Mouse (Mus musculus): Measurements from ENCODE around the gene 1700042G07Rik. TPM values are rescaled to one million over a fixed set of nuclear protein-coding genes. Genes with fewer than 3 reads are reported as not detected.
A peak's percentile ranks its signal among the peaks of the same experiment; 100 is the strongest.

The 1700042G07Rik gene
- total RNA-seq, 1 experiment from 2014 or later, result not detected

DNA sequence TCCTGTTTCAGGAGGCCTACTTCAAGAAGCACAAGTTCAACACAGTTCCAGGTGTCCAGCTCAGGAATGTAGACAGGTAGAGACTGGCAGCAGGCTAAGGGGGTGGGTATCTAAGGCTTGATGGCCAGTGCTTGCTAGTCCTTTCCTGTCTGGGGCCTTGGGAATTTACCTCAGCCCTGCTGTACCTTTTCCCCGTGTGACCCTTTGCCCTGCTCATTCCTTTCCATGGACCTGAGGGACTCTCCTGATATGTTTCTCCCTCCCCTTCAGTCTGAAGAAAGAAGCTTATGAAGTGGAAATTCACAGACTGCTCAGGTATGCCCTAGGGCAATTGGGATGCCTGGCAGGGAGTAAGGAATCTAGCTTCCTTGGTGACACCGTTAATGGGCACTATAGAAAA is 15.3 kb upstream of the 1700042G07Rik start:
- ATAC-seq (ENCODE audit: extremely low read depth, insufficient number of reproducible peaks, low FRiP score, poor library complexity, severe bottlenecking), result no peak

DNA sequence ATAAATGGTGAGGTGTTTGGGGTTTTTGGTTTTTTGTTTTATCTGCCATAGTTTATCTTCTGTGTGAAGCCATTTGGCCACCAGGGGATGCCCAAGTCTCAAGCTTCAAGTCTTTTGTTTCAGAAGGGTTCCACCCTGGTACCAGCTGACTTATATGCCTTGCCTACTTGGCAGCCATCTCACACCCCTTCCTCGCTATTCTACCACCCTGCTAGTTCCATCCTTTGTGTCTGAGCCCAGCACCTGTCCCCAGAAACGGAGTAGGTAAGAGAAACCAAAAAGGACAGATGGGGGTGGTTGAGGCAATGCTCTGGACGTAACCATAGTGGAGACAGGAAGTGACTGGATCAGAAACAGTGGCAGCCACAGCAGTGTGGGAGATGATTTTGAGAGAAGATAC is 13.3 kb upstream of the 1700042G07Rik start:
- peak; percentile 31; the same call in 1 of the 2 replicates for ATAC-seq (ENCODE audit: extremely low read depth, insufficient number of reproducible peaks, low FRiP score, poor library complexity, severe bottlenecking)

GRCm38 (mm10) chr4:116160769-116161168 is 12.4 kb upstream of the 1700042G07Rik start:
- ATAC-seq (ENCODE audit: extremely low read depth, insufficient number of reproducible peaks, low FRiP score, poor library complexity, severe bottlenecking), result no peak

DNA sequence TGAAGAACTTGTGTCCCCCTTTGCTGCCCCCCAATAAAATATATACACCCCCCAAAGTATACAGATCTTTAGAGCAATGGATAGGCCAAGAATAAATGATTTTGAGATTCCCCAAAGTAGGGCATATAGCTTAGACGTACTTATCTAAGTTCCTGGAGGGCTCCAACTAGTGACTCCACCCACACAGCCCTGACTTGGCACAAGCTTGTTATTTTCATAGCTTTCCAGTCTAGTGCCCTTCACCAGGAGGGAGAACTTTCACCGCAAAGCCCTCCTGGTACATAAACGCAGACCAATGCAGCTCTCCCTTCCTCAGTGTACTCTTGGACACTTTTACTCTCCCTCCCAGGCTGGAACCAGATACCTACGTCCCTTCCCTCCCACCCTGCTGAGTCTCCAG is 11.0 kb upstream of the 1700042G07Rik start:
- ATAC-seq (ENCODE audit: extremely low read depth, insufficient number of reproducible peaks, low FRiP score, poor library complexity, severe bottlenecking), result no peak

DNA sequence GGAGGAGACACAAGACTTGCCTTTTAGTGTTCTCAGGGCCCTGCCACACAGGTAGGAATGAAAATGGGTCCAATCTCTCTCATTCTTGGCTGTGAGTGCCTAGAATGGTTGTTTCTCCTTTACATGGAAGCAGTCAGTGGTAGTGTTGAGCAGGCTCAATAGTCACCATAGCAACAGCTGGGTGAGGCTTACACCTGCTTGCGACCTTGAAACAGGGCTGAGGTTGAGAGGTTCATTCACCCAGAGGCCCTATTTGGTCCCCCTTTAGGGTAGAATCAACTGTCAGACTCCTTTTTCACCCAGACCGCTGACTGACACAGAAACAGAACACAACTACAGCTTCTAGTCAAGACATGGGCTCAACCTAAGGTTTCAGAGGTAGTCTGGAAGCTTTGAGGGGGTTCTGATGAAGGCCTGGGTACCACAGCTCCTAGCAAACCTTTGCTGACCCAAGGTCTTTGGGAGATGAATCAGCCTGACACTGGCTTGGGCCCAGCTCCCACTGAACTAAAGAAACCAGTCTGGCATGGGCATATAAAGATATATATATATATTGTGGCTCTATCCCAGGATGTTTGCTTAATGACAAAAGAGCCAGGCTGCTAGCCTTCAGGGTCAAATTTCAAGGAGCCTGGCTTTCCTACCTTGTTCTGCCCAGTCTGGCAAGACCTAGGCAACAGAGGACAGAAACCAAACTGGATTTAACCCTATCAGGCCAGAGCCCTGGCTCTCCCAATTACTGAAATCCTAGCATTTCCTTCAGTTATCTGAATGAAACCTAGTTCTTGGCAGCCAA is 8.2 kb upstream of the 1700042G07Rik start:
- ATAC-seq (ENCODE audit: extremely low read depth, insufficient number of reproducible peaks, low FRiP score, poor library complexity, severe bottlenecking), result no peak

- no peak for ATAC-seq (ENCODE audit: extremely low read depth, insufficient number of reproducible peaks, low FRiP score, poor library complexity, severe bottlenecking)
Observed at GRCm38 (mm10) chr4:116165708-116166407, 7.3 kb upstream of the 1700042G07Rik start.

DNA sequence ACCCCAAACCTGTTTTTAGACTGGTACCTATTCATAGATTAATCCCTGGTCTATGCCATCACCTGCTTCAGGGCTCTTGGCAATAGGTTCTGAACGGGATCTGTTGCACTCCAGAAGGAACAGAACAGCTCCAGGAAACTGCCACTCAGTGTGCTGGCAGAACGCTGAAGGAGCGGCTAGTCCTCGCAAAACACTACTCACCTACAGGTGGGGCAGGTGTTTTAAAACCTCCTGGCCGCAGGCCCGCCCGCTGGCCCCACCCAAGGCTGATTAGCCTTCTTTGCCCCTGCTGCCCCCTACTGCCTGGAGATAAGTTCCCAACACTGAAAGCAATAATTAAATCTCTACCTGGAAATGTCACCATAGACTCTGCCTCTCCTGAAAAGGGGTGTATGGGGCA is 5.8 kb upstream of the 1700042G07Rik start, which contains the start of gene Tspan1:
Tspan1 (minus strand) TSS at position 198 of the 400 bp plus-strand sequence.
- no peak for ATAC-seq (ENCODE audit: extremely low read depth, insufficient number of reproducible peaks, low FRiP score, poor library complexity, severe bottlenecking)

GRCm38 (mm10) chr4:116168617-116169352 is 4.4 kb upstream of the 1700042G07Rik start:
- ATAC-seq (ENCODE audit: extremely low read depth, insufficient number of reproducible peaks, low FRiP score, poor library complexity, severe bottlenecking), result 0 out of 2 replicates have a peak, but pooled peaks have one; percentile 44

- ATAC-seq (ENCODE audit: extremely low read depth, insufficient number of reproducible peaks, low FRiP score, poor library complexity, severe bottlenecking), result no peak
Observed at GRCm38 (mm10) chr4:116169353-116169672, 3.9 kb upstream of the 1700042G07Rik start.

DNA sequence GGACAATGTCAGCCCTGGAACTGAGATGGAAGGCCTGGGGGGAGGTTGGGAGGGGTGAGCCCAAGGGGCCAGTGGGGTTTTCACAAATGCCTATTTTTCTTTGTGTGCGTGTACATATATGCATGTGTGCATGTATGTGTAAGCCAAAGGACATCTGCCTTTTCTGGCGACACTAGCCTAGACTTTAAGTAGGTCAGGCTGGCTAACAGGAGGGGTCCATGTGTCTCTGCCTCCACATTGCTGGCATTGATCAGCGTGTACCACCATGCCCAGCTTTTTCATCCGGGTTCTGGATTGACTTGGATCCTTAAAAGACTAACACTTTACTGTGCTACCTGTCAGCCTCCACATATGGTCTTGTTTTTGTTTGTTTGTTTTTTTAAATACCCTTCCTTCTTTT is 580 bp downstream of the 1700042G07Rik start:
- no peak for ATAC-seq (ENCODE audit: extremely low read depth, insufficient number of reproducible peaks, low FRiP score, poor library complexity, severe bottlenecking)

- no peak for ATAC-seq (ENCODE audit: extremely low read depth, insufficient number of reproducible peaks, low FRiP score, poor library complexity, severe bottlenecking)
Observed at GRCm38 (mm10) chr4:116174466-116175116, 1.4 kb downstream of the 1700042G07Rik start.

DNA sequence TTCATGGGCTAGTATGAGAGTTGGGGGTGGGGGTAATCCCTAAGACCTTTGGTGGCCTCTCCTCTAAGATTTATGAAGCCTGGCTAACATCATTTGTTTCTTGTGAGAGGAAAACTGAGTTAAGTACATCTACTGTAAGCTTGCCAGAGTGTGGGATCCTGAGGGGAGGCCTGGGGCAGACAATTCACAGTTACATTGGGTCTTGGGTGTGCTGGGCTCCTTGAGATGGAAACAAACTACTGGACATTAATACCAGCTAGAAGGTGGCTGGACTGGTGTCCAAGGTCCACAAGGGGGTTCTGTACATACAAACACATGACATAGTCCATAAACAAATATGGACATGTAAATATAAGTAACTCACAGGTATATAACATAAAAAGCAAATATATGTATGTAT is 2.0 kb downstream of the 1700042G07Rik start:
- no peak for ATAC-seq (ENCODE audit: extremely low read depth, insufficient number of reproducible peaks, low FRiP score, poor library complexity, severe bottlenecking)

DNA sequence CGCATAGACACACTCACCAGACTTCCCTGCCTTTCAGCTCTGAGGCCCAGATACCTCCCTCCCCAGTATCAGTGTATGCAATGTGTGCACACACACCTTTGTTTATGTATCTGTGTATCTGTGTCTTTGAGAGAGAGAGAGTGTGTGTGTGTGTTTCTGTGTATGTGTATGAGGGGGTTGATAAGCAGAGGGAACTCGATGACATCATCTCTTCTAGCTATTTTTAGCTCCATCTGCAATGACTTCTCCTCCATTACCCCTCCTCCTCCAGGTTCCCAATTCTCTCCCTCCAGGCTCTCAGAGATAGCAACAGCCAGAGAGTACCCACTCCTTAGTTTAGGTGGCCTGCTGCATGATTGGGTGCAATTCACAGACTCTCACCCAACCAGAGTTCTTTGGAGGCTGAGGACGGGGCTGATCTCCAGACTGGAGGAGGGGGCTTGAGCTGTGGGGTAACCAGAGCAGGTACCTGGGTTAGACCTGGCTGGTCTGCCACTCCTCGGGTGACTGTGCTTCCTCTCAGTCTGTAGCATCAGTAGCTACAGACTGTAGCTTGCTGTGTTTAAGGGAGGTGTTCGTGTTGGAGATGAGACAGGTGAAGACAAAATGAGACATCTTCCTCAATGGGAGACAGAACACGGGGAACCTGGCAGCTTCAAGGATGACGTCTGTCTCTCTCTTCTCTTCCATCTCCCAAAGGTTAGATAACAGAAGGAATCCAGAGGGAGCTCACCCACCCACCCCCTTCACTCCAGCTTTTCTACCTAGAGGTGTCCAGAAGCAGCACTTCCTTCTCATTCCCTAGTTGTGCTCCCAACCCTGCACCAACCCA is 2.8 kb downstream of the 1700042G07Rik start:
- no peak for ATAC-seq (ENCODE audit: extremely low read depth, insufficient number of reproducible peaks, low FRiP score, poor library complexity, severe bottlenecking)

DNA sequence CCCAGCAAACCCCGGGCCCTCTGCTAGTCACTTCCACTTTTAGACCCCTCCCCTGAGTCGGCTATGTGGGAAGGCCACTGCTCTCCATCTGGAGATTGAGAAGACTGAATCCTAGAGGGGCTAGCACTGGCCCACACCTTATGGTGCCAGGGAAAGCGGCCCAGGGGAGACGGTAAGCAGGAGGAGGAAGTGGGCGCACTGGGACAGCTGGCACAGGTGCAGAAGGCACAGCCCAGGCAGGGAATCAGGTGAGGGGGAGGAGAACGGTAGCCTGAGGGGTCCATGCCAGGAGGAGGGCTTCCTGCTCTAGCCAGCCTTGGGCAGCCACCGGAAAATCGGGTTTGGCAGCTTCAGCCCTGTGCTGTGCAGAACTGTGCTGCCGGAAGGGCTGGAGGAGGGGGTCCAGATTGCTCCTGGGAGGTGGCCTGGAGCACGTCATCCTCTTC is 3.4 kb downstream of the 1700042G07Rik start:
- ATAC-seq (ENCODE audit: extremely low read depth, insufficient number of reproducible peaks, low FRiP score, poor library complexity, severe bottlenecking), result peak; percentile 6; the same call in 1 of the 2 replicates

GRCm38 (mm10) chr4:116177140-116177539 is 4.0 kb downstream of the 1700042G07Rik start:
- peak; percentile 30; the same call in 1 of the 2 replicates for ATAC-seq (ENCODE audit: extremely low read depth, insufficient number of reproducible peaks, low FRiP score, poor library complexity, severe bottlenecking)

GRCm38 (mm10) chr4:116182079-116182478 is 8.9 kb downstream of the 1700042G07Rik start:
- ATAC-seq (ENCODE audit: extremely low read depth, insufficient number of reproducible peaks, low FRiP score, poor library complexity, severe bottlenecking), result no peak

DNA sequence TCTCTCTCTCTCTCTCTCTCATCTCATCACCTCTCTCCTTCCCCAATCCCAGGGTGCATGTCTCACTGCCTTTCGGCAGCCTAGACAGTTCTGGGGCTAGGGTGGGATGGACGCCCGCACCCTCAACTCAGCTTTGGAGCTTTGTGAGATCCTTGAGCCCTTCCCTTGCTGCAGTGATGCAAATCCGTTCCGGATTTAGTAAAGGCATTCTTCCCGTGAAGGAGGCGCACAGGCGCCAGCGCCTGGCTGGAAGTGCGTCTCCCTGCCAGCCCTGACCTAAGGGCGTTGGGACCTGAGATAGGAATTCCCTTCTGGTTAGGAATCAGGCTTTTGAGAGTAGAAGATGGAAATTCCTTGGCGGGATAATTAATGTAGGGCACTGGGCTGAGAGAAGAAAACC is 9.6 kb downstream of the 1700042G07Rik start:
- no peak for ATAC-seq (ENCODE audit: extremely low read depth, insufficient number of reproducible peaks, low FRiP score, poor library complexity, severe bottlenecking)

GRCm38 (mm10) chr4:116185083-116185482 is 11.9 kb downstream of the 1700042G07Rik start:
- no peak for ATAC-seq (ENCODE audit: extremely low read depth, insufficient number of reproducible peaks, low FRiP score, poor library complexity, severe bottlenecking)

Measured in neutrophil, adult 5-6 weeks (primary cell).